Mouse (Mus musculus) liver, embryonic 14.5 days (tissue): ENCODE data around the gene Csmd2. TPM values are rescaled to one million over a fixed set of nuclear protein-coding genes. Genes with fewer than 3 reads are reported as not detected.

Source experiments
- ATAC-seq: fragments of 200-750 bp; cut with Nextera tagmentation; 2 replicates; pipeline ENCODE4 v1.8.0; 2017; ENCODE audit warnings: moderate number of reproducible peaks, mild to moderate bottlenecking, moderate library complexity; ENCODE audit not compliant: insufficient read depth
- DNase-seq, 3 experiments: peaks; one replicate each; pipeline ENCODE4 v3.0.0-alpha.2; 2012 to 2013; ENCODE audit warnings: low read depth in 3 of 3, low spot score in 3 of 3
- H3K27ac ChIP-seq: fragments of 300-500 bp; sonication (generic); 2 replicates; pipeline ENCODE4 v1.5.1; 2014; ENCODE audit warnings: moderate library complexity, mild to moderate bottlenecking, control low read depth, inconsistent platforms
- H3K27me3 ChIP-seq: fragments of 300-500 bp; sonication (generic); 2 replicates; pipeline ENCODE4 v1.6.1; 2014; ENCODE audit warnings: mild to moderate bottlenecking, low read length, moderate library complexity; ENCODE audit not compliant: control insufficient read depth, insufficient read depth
- H3K36me3 ChIP-seq: fragments of 300-500 bp; sonication (generic); replicated peaks from 2 replicates; pipeline ENCODE4 v1.6.1; 2014; ENCODE audit warnings: low read depth; ENCODE audit not compliant: control insufficient read depth, insufficient read depth
- H3K4me1 ChIP-seq, 2 experiments: fragments of 200-500 bp in 1 of 2; fragments of 300-500 bp in 1 of 2; sonication (generic) in 1 of 2; replicated peaks; 2 replicates each; pipeline ENCODE4 v1.6.1; 2012 to 2014; ENCODE audit warnings: antibody characterized with exemption in 1 of 2, inconsistent platforms in 1 of 2, low read length in 1 of 2; ENCODE audit not compliant: control insufficient read depth in 2 of 2, insufficient read depth in 2 of 2
- H3K4me2 ChIP-seq: fragments of 300-500 bp; sonication (generic); 2 replicates; pipeline ENCODE4 v1.6.1; 2014; ENCODE audit warnings: low read depth, mild to moderate bottlenecking, control low read depth, moderate library complexity
- H3K4me3 ChIP-seq, 2 experiments: fragments of 200-500 bp in 1 of 2; fragments of 300-500 bp in 1 of 2; sonication (generic) in 1 of 2; 2 replicates each; pipeline ENCODE4 v1.5.1; 2012 to 2014; ENCODE audit warnings: low read depth in 2 of 2, low read length in 2 of 2, mild to moderate bottlenecking in 2 of 2, control low read depth in 1 of 2, inconsistent platforms in 1 of 2, moderate library complexity in 1 of 2; ENCODE audit not compliant: insufficient read depth in 1 of 2
- H3K9ac ChIP-seq: fragments of 300-500 bp; sonication (generic); replicated peaks from 2 replicates; pipeline ENCODE4 v1.6.1; 2014; ENCODE audit warnings: mild to moderate bottlenecking, control low read depth, moderate library complexity
- H3K9me3 ChIP-seq: fragments of 300-500 bp; sonication (generic); 2 replicates; pipeline ENCODE4 v1.6.1; 2016; ENCODE audit warnings: low read length, mixed read lengths; ENCODE audit not compliant: control insufficient read depth
- CTCF ChIP-seq: IDR thresholded peaks from 2 replicates; pipeline ENCODE4 v1.5.1; 2016; ENCODE audit warnings: antibody characterized with exemption, low read depth, control low read depth
- EP300 ChIP-seq: IDR thresholded peaks from 2 replicates; pipeline ENCODE4 v1.6.1; 2016; ENCODE audit warnings: antibody characterized with exemption, low read depth
- WGBS: fragments of 180-500 bp; shearing (Covaris S2); extraction: QIAGEN DNeasy Blood & Tissue Kit; methylation state at CpG from one replicate; pipeline ENCODE4 v1.1.7; 2014; ENCODE audit not compliant: insufficient replicate concordance; 5-methylcytosine and 5-hydroxymethylcytosine counted together
- polyA plus RNA-seq, 2 experiments: library from polyadenylated mRNA; depleted of rRNA in 1 of 2; stranded (reverse) in 1 of 2; unstranded in 1 of 2; fragments of >200 nt; fragmentation: Nextera tagmentation in 1 of 2; extraction: Ambion mirVana in 1 of 2; gene quantifications; 2 replicates each; pipeline versions ENCODE4 v1.2.1 to v1.2.3; 2012 to 2014

The Csmd2 gene
- polyA plus RNA-seq, 2 experiments, result 0.01 TPM; not detected in 1

GRCm38 (mm10) chr4:128381331-128381730 is 393.7 kb downstream of the Csmd2 start:
- Histone ChIP-seq H3K4me2 (no peak overlapping the region), H3K27ac (no peak overlapping the region), H3K27me3 (no peaks in the 10 kb centered on the region), H3K9me3 (no peaks in the 10 kb centered on the region), H3K9ac (no peak overlapping the region), H3K36me3 (no peaks in the 10 kb centered on the region), H3K4me1 (no peaks in the 10 kb centered on the region), H3K4me3 (no peak overlapping the region)
- 75% methylated on average over 6 of the region's 6 CpGs for WGBS
- no peak for DNase-seq
- no peak for TF ChIP-seq EP300
- TF ChIP-seq CTCF, result no peak
- no peak for ATAC-seq

GRCm38 (mm10) chr4:128383800-128384199 is 396.1 kb downstream of the Csmd2 start:
- WGBS, result 76% methylated on average over 7 of the region's 7 CpGs
- Histone ChIP-seq H3K27me3 (no peaks in the 10 kb centered on the region), H3K4me2 (no peak overlapping the region), H3K4me1 (no peaks in the 10 kb centered on the region), H3K9me3 (no peaks in the 10 kb centered on the region), H3K4me3 (no peak overlapping the region), H3K36me3 (no peaks in the 10 kb centered on the region), H3K27ac (no peak overlapping the region), H3K9ac (no peak overlapping the region)
- TF ChIP-seq CTCF (peak; percentile 24; the same call in 1 of the 2 replicates), EP300 (no peak)
- DNase-seq, result no peak
- no peak for ATAC-seq

GRCm38 (mm10) chr4:128391484-128391883 is 403.8 kb downstream of the Csmd2 start:
- TF ChIP-seq CTCF (no peak), EP300 (no peak)
- H3K9ac ChIP-seq, result no peak overlapping the region
- no peaks in the 10 kb centered on the region for H3K27me3 ChIP-seq
- H3K4me2 ChIP-seq, result no peak overlapping the region
- H3K4me3 ChIP-seq, result no peak overlapping the region
- 62% methylated on average over 5 of the region's 5 CpGs for WGBS
- no peak for ATAC-seq
- H3K9me3 ChIP-seq, result no peaks in the 10 kb centered on the region
- no peak for DNase-seq
- no peaks in the 10 kb centered on the region for H3K36me3 ChIP-seq
- H3K4me1 ChIP-seq, result no peaks in the 10 kb centered on the region
- H3K27ac ChIP-seq, result no peak overlapping the region

- H3K4me3 ChIP-seq, result no peak overlapping the region
- H3K27ac ChIP-seq, result no peak overlapping the region
- ATAC-seq (no peak), DNase-seq (no peak)
- 38% methylated on average over 3 of the region's 3 CpGs for WGBS
- H3K4me2 ChIP-seq, result no peak overlapping the region
- no peaks in the 10 kb centered on the region for H3K27me3 ChIP-seq
- no peaks in the 10 kb centered on the region for H3K36me3 ChIP-seq
- no peaks in the 10 kb centered on the region for H3K4me1 ChIP-seq
- TF ChIP-seq CTCF, result no peak
- no peak for TF ChIP-seq EP300
- H3K9ac ChIP-seq, result no peak overlapping the region
- no peaks in the 10 kb centered on the region for H3K9me3 ChIP-seq
These were observed 404.6 kb downstream of the Csmd2 start for GRCm38 (mm10) chr4:128392279-128392678.

- no peaks in the 10 kb centered on the region for H3K4me1 ChIP-seq
- H3K36me3 ChIP-seq, result no peaks in the 10 kb centered on the region
- H3K4me3 ChIP-seq, result no peak overlapping the region
- no peaks in the 10 kb centered on the region for H3K27me3 ChIP-seq
- H3K4me2 ChIP-seq, result no peak overlapping the region
- no peak for DNase-seq
- WGBS, result 58% methylated on average over 4 of the region's 4 CpGs
- TF ChIP-seq CTCF (no peak), EP300 (no peak)
- H3K9me3 ChIP-seq, result no peaks in the 10 kb centered on the region
- ATAC-seq, result no peak
- no peak overlapping the region for H3K9ac ChIP-seq
- no peak overlapping the region for H3K27ac ChIP-seq
These were observed 406.2 kb downstream of the Csmd2 start for GRCm38 (mm10) chr4:128393864-128394263.

GRCm38 (mm10) chr4:128396616-128397015 is 409.0 kb downstream of the Csmd2 start:
- no peaks in the 10 kb centered on the region for H3K4me1 ChIP-seq
- H3K27ac ChIP-seq, result no peak overlapping the region
- TF ChIP-seq CTCF (no peak), EP300 (no peak)
- H3K9me3 ChIP-seq, result no peaks in the 10 kb centered on the region
- no peak for ATAC-seq
- H3K4me3 ChIP-seq, result no peak overlapping the region
- H3K27me3 ChIP-seq, result no peaks in the 10 kb centered on the region
- no peak for DNase-seq
- H3K4me2 ChIP-seq, result no peak overlapping the region
- WGBS, result 63% methylated on average over 5 of the region's 5 CpGs
- H3K9ac ChIP-seq, result no peak overlapping the region
- H3K36me3 ChIP-seq, result no peaks in the 10 kb centered on the region
